Mouse (Mus musculus): ENCODE data around the gene Strn3. TPM values are rescaled to one million over a fixed set of nuclear protein-coding genes. Genes with fewer than 3 reads are reported as not detected.

Strn3 gene
- polyA plus RNA-seq (2015; fragmentation: Nextera tagmentation; extraction: Ambion mirVana) = 34.9 and 38.4 TPM in 2 replicates

GRCm38 (mm10) chr12:51691845-51692632 is at the start of gene Strn3:
Strn3 (minus strand) TSS chr12:51691897.
- H3K36me3 ChIP-seq = no peaks in the 10 kb centered on the region

DNA sequence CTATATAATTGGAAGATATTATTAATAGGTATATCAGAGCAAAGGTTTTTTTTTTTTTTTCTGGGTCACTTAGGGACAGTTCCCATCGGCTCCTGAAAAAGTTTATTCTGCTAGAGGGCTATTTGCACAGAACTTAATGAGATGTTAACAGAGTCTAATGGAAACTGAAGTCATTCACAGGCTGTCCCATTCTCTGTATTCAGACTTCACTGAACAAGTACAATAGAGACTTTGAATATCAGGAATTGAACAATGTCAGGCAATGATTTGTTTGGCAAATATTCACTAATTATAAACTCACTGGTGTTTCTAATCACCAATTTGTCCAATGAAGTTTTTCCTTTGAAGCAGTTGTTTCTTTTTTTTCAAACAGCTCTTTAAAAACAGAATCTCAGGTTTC is 45.1 kb upstream of the Strn3 start:
- no peak for ATAC-seq (replicated peaks; ENCODE audit: insufficient number of reproducible peaks, insufficient read depth, low FRiP score, low read depth)
- H3K4me2 ChIP-seq = no peak overlapping the region
- no peak overlapping the region for H3K9ac ChIP-seq
- H3K36me3 ChIP-seq = peaks cover 6% of the 10 kb centered on the region; the same call in 1 of the 2 replicates
- 87% methylated on average over 1 of the region's 1 CpGs for WGBS
- peaks cover 34% of the 10 kb centered on the region for H3K4me1 ChIP-seq (replicated peaks)
- H3K27ac ChIP-seq = peak overlapping the region; percentile 65
- H3K4me3 ChIP-seq = no peak overlapping the region
- no peaks in the 10 kb centered on the region for H3K27me3 ChIP-seq
- H3K9me3 ChIP-seq (replicated peaks) = no peaks in the 10 kb centered on the region

More at GRCm38 (mm10) chr12:51691845-51692632, at the start of gene Strn3:
- H3K9me3 ChIP-seq (replicated peaks) = no peaks in the 10 kb centered on the region
- peak within 1 kb of the TSS; percentile 68 for H3K4me2 ChIP-seq
- H3K27me3 ChIP-seq = no peaks in the 10 kb centered on the region
- ATAC-seq (replicated peaks; ENCODE audit: insufficient number of reproducible peaks, insufficient read depth, low FRiP score, low read depth) = peak; percentile 95
- H3K4me3 ChIP-seq = peak within 1 kb of the TSS; percentile 96
- peaks cover 36% of the 10 kb centered on the region for H3K4me1 ChIP-seq (replicated peaks)
- H3K27ac ChIP-seq = peak within 1 kb of the TSS; percentile 100
- WGBS = under 1% methylated on average over 47 of the region's 56 CpGs
- peak within 1 kb of the TSS; percentile 99 for H3K9ac ChIP-seq

GRCm38 (mm10) chr12:51736381-51736780 is 44.7 kb upstream of the Strn3 start:
- no peak overlapping the region for H3K9ac ChIP-seq

GRCm38 (mm10) chr12:51735840-51736271 is 44.2 kb upstream of the Strn3 start:
- peak; percentile 76; the same call in 1 of the 2 replicates for ATAC-seq (replicated peaks; ENCODE audit: insufficient number of reproducible peaks, insufficient read depth, low FRiP score, low read depth)
- 29% methylated on average over 7 of the region's 7 CpGs for WGBS

More at GRCm38 (mm10) chr12:51736381-51736780, 44.7 kb upstream of the Strn3 start:
- no peak overlapping the region for H3K4me3 ChIP-seq
- H3K4me1 ChIP-seq (replicated peaks) = peaks cover 34% of the 10 kb centered on the region
- no peaks in the 10 kb centered on the region for H3K9me3 ChIP-seq (replicated peaks)
- 0 out of 2 replicates have a peak, but pooled peaks cover 3% of the 10 kb centered on the region for H3K36me3 ChIP-seq
- H3K27me3 ChIP-seq = no peaks in the 10 kb centered on the region
- H3K27ac ChIP-seq = peak overlapping the region; percentile 65
- WGBS = 44% methylated on average over 3 of the region's 3 CpGs
- ATAC-seq (replicated peaks; ENCODE audit: insufficient number of reproducible peaks, insufficient read depth, low FRiP score, low read depth) = no peak
- no peak overlapping the region for H3K4me2 ChIP-seq

GRCm38 (mm10) chr12:51734605-51735211 is 43.0 kb upstream of the Strn3 start:
- Histone ChIP-seq H3K9me3 (replicated peaks) (no peaks in the 10 kb centered on the region), H3K4me3 (no peak overlapping the region), H3K27ac (peak overlapping the region; percentile 65), H3K27me3 (no peaks in the 10 kb centered on the region), H3K4me1 (replicated peaks) (peaks cover 34% of the 10 kb centered on the region), H3K9ac (no peak overlapping the region), H3K36me3 (no peaks in the 10 kb centered on the region), H3K4me2 (no peak overlapping the region)
- ATAC-seq (replicated peaks; ENCODE audit: insufficient number of reproducible peaks, insufficient read depth, low FRiP score, low read depth) = peak; percentile 37; the same call in 1 of the 2 replicates
- WGBS = 52% methylated on average over 14 of the region's 14 CpGs

More at GRCm38 (mm10) chr12:51735840-51736271, 44.2 kb upstream of the Strn3 start:
- Histone ChIP-seq H3K9ac (no peak overlapping the region), H3K4me2 (no peak overlapping the region), H3K4me3 (no peak overlapping the region), H3K36me3 (no peaks in the 10 kb centered on the region), H3K27ac (peak overlapping the region; percentile 65), H3K9me3 (replicated peaks) (no peaks in the 10 kb centered on the region), H3K27me3 (no peaks in the 10 kb centered on the region), H3K4me1 (replicated peaks) (peaks cover 34% of the 10 kb centered on the region)

- peak overlapping the region; percentile 92 for H3K27ac ChIP-seq
- ATAC-seq (replicated peaks; ENCODE audit: insufficient number of reproducible peaks, insufficient read depth, low FRiP score, low read depth) = no peak
- no peak overlapping the region for H3K9ac ChIP-seq
- H3K27me3 ChIP-seq = no peaks in the 10 kb centered on the region
- peaks cover 22% of the 10 kb centered on the region for H3K4me1 ChIP-seq (replicated peaks)
- 96% methylated on average over 9 of the region's 9 CpGs for whole genome bisulfite sequencing
- no peak overlapping the region for H3K4me2 ChIP-seq
- H3K9me3 ChIP-seq (replicated peaks) = no peaks in the 10 kb centered on the region
- no peak overlapping the region for H3K4me3 ChIP-seq
- no peaks in the 10 kb centered on the region; the same call in 1 of the 2 replicates for H3K36me3 ChIP-seq
Measured at GRCm38 (mm10) chr12:51729827-51730226, 38.1 kb upstream of the Strn3 start.

- Histone ChIP-seq H3K9me3 (replicated peaks) (no peaks in the 10 kb centered on the region), H3K4me2 (peak overlapping the region; percentile 40), H3K27ac (peak overlapping the region; percentile 92), H3K4me1 (replicated peaks) (peaks cover 16% of the 10 kb centered on the region), H3K9ac (0 out of 2 replicates have a peak overlapping the region, but pooled peaks have one; percentile 14), H3K36me3 (peaks cover 1% of the 10 kb centered on the region; the same call in 1 of the 2 replicates), H3K4me3 (no peak overlapping the region), H3K27me3 (no peaks in the 10 kb centered on the region)
- 16% methylated on average over 11 of the region's 11 CpGs for WGBS
- peak; percentile 66; the same call in 1 of the 2 replicates for ATAC-seq (replicated peaks; ENCODE audit: insufficient number of reproducible peaks, insufficient read depth, low FRiP score, low read depth)
Measured at GRCm38 (mm10) chr12:51729058-51729457, 37.4 kb upstream of the Strn3 start.

DNA sequence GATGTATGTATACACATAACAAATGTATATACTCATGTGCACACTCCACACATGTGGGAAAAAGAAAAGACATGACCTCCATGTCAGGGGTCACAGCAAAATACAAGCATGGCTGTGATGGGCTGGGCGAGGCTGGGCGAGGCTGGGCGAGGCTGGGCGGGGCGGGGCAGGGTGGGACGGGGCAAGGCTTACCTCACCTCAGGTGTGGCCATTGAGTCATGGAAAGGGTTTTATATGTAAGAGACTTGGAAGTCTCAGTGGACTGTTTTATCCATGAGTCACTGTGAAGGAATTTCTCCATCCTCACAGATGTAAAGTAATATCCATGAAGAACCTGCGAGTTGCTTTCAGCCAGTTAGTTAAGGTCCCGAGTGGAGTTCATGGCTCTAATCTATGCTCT is 30.1 kb upstream of the Strn3 start:
- WGBS = 86% methylated on average over 8 of the region's 8 CpGs
- no peaks in the 10 kb centered on the region for H3K27me3 ChIP-seq

DNA sequence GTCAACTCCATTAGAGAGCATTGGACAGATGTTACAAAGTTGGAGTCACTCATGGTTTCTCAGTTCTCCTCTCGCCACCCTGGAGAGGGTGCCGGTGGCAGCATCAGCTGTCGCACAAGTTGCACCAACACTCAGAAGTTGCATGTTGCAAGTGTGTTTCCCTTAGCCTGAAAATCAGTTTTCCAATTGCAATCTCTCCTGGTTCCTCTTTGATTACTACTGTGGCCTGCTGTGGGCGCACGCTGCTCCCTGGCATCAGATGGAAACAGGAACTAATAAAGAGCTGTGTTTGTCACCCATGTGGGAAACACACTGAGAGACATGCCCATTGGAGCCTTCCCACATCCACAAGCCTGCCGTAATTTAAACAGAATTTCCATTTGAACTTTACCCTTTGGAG is 26.9 kb upstream of the Strn3 start:
- Histone ChIP-seq H3K36me3 (peaks cover 9% of the 10 kb centered on the region; the same call in 1 of the 2 replicates), H3K4me2 (no peak overlapping the region), H3K4me1 (replicated peaks) (no peaks in the 10 kb centered on the region), H3K9me3 (replicated peaks) (no peaks in the 10 kb centered on the region), H3K27ac (no peak overlapping the region), H3K4me3 (no peak overlapping the region), H3K27me3 (no peaks in the 10 kb centered on the region), H3K9ac (no peak overlapping the region)
- WGBS = 91% methylated on average over 6 of the region's 6 CpGs
- no peak for ATAC-seq (replicated peaks; ENCODE audit: insufficient number of reproducible peaks, insufficient read depth, low FRiP score, low read depth)

More for the DNA sequence above, 30.1 kb upstream of the Strn3 start:
- Histone ChIP-seq H3K9me3 (replicated peaks) (no peaks in the 10 kb centered on the region), H3K36me3 (peaks cover 13% of the 10 kb centered on the region; the same call in 1 of the 2 replicates), H3K4me3 (no peak overlapping the region), H3K4me1 (replicated peaks) (no peaks in the 10 kb centered on the region), H3K4me2 (no peak overlapping the region), H3K27ac (no peak overlapping the region), H3K9ac (no peak overlapping the region)
- ATAC-seq (replicated peaks; ENCODE audit: insufficient number of reproducible peaks, insufficient read depth, low FRiP score, low read depth) = no peak

DNA sequence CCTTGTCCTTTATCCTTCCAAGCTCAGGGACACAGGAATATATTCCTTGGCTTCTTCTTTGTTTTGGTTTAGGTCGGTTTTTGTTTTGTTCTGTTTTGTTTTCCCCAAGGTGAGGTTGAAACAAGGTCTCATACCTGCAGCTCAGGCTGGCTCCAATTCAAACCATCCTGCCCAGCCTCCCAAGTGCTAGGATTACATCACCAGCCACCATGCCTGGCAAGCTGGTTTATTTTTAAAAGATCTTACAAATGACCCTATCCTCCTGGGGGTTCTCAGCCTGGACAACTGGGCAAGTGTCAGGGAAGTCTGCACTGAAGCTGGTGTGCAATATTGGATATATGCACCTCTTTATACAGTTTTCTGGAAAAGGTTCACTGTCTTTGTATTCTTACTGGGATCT is 21.0 kb upstream of the Strn3 start:
- no peak for ATAC-seq (replicated peaks; ENCODE audit: insufficient number of reproducible peaks, insufficient read depth, low FRiP score, low read depth)
- H3K27ac ChIP-seq = no peak overlapping the region
- H3K4me2 ChIP-seq = no peak overlapping the region
- H3K27me3 ChIP-seq = no peaks in the 10 kb centered on the region
- no peaks in the 10 kb centered on the region for H3K9me3 ChIP-seq (replicated peaks)
- no peaks in the 10 kb centered on the region for H3K36me3 ChIP-seq
- H3K9ac ChIP-seq = no peak overlapping the region
- H3K4me1 ChIP-seq (replicated peaks) = peaks cover 16% of the 10 kb centered on the region
- no peak overlapping the region for H3K4me3 ChIP-seq
- WGBS = 66% methylated on average over 1 of the region's 1 CpGs

DNA sequence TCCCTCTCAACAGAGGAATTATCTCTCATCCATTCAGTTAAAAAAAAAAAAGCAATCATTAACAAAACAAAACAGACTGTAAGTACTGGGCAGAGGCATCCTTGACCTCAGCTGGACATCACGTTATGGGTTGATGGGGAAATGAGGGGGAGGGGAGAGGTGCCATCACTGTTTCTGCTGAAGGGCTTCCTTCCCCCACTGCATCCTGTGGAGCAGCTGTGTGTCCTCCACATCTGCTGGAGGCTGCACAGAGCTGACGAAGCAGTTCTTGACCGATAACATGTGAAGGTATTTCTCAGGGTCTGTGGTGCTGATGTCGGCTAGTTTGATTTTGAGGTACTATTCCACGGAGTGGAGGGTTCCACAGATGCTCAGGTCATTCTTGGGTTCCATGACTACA is 18.5 kb upstream of the Strn3 start:
- Histone ChIP-seq H3K9me3 (replicated peaks) (no peaks in the 10 kb centered on the region), H3K36me3 (no peaks in the 10 kb centered on the region), H3K27me3 (no peaks in the 10 kb centered on the region), H3K27ac (no peak overlapping the region), H3K9ac (no peak overlapping the region), H3K4me3 (no peak overlapping the region), H3K4me2 (no peak overlapping the region), H3K4me1 (replicated peaks) (peaks cover 16% of the 10 kb centered on the region)
- ATAC-seq (replicated peaks; ENCODE audit: insufficient number of reproducible peaks, insufficient read depth, low FRiP score, low read depth) = no peak
- 52% methylated on average over 5 of the region's 5 CpGs for WGBS
